Mouse (Mus musculus) cortical plate, adult 2 months (tissue): Measurements from ENCODE around the gene Cpne8.

Source experiments
- CTCF ChIP-seq: fragments of 200-500 bp; IDR thresholded peaks from 2 replicates; pipeline ENCODE4 v1.5.1; 2011; ENCODE audit warnings: mild to moderate bottlenecking, control low read depth, low read length; ENCODE audit not compliant: insufficient read depth; ENCODE audit errors: extremely low read depth
- POLR2A ChIP-seq: fragments of 200-500 bp; IDR thresholded peaks from 2 replicates; pipeline ENCODE4 v1.6.1; 2011; ENCODE audit warnings: mild to moderate bottlenecking, low read length, control low read depth; ENCODE audit not compliant: insufficient read depth; ENCODE audit errors: extremely low read depth

- TF ChIP-seq POLR2A (no peak), CTCF (no peak)
Observed at GRCm38 (mm10) chr15:90669494-90669893, 9.7 kb downstream of the Cpne8 start.
